Mouse (Mus musculus): ENCODE results near the gene Ercc4. TPM values are rescaled to one million over a fixed set of nuclear protein-coding genes. Genes with fewer than 3 reads are reported as not detected.
A peak's percentile ranks its signal among the peaks of the same experiment; 100 is the strongest.

The Ercc4 gene
- polyA plus RNA-seq, 1 experiment from 2014 or later = 13.6 TPM

DNA sequence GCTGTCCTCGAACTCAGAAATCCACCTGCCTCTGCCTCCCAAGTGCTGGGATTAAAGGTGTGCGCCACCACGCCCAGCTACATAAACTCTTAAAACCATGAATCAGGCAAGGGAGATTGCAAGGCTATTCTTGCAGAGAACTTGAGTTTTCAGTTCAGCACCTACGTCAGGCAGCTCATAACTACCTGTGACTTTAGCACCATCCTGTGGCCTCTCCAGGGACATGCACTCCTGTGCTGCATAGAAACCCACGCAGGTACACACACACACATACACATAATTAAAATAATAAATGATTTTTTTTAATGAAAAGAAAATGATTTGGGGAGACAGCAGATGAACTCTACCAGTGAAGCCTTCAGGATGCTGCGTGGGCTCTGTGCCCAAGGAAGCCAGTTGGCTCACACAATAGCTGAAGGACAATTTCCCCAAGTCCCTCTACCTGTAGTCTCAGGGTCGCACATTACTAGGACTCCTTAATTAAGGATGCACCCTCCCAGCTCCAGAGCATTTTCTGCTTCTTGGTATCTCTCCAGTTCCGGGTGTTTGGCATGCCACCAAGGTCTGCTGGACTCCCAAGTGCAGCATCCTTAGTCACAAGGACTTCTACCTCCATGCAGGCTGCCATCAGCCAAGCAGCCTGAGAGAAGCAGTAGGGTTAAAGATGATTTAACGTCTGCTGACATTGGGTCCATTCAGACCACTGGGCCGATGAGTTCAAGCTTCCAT, 35.4 kb downstream of the Ercc4 start:
- no peaks in the 10 kb centered on the region for H3K4me1 ChIP-seq (replicated peaks; ENCODE audit: control insufficient read depth, insufficient read depth, low read length)
- H3K27me3 ChIP-seq (ENCODE audit: control insufficient read depth, insufficient read depth, low read depth, low read length) = no peaks in the 10 kb centered on the region
- no peaks in the 10 kb centered on the region for H3K9me3 ChIP-seq (ENCODE audit: control insufficient read depth, low read length)
- no peak overlapping the region for H3K9ac ChIP-seq (ENCODE audit: low read length)
- no peak overlapping the region for H3K4me3 ChIP-seq (ENCODE audit: low read length)
- no peak for ATAC-seq (ENCODE audit: low read depth)
- H3K4me2 ChIP-seq (ENCODE audit: low read depth, low read length) = no peak overlapping the region
- 90% methylated on average over 10 of the region's 10 CpGs for WGBS
- H3K27ac ChIP-seq (ENCODE audit: low read length) = no peak overlapping the region
- H3K36me3 ChIP-seq (ENCODE audit: control insufficient read depth, insufficient read depth, low read length) = peaks cover 17% of the 10 kb centered on the region

GRCm38 (mm10) chr16:13146231-13146630, 36.7 kb downstream of the Ercc4 start:
- Histone ChIP-seq H3K36me3 (ENCODE audit: control insufficient read depth, insufficient read depth, low read length) (peaks cover 11% of the 10 kb centered on the region), H3K27ac (ENCODE audit: low read length) (no peak overlapping the region), H3K27me3 (ENCODE audit: control insufficient read depth, insufficient read depth, low read depth, low read length) (no peaks in the 10 kb centered on the region), H3K9me3 (ENCODE audit: control insufficient read depth, low read length) (no peaks in the 10 kb centered on the region), H3K4me1 (replicated peaks; ENCODE audit: control insufficient read depth, insufficient read depth, low read length) (no peaks in the 10 kb centered on the region), H3K4me2 (ENCODE audit: low read depth, low read length) (no peak overlapping the region), H3K9ac (ENCODE audit: low read length) (no peak overlapping the region), H3K4me3 (ENCODE audit: low read length) (no peak overlapping the region)
- 72% methylated on average over 4 of the region's 4 CpGs for WGBS
- ATAC-seq (ENCODE audit: low read depth) = no peak

DNA sequence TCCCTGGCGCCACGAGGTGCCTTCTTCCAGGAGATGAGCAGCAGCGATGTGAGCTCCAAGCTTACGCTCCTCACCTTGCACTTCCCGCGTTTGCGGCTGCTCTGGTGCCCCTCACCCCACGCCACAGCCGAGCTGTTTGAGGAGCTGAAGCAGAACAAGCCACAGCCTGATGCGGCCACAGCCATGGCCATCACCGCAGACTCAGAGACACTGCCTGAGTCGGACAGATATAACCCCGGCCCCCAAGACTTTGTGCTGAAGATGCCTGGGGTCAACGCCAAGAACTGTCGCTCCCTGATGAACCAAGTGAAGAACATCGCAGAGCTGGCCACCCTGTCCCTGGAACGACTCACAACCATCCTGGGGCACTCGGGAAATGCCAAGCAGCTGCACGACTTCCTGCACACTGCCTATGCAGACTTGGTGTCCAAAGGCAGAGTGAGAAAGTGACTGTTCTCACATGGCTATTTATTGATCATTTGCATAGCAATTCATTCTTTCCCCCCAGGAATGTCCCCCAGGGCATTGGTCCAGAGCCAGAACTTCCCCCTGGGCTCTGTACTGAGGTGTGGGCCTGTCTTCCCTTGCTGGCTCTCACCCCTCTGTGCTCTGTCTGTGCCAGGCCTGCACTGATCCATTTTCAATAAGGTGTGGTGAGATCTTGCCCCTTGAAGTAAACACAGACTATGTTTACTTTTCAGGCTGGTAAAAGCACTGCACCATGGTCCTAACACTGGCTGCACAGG, 38.5 kb downstream of the Ercc4 start:
- ATAC-seq (ENCODE audit: low read depth) = peak; percentile 47; the same call in 1 of the 2 replicates
- WGBS = 73% methylated on average over 19 of the region's 19 CpGs
- H3K36me3 ChIP-seq (ENCODE audit: control insufficient read depth, insufficient read depth, low read length) = peaks cover 11% of the 10 kb centered on the region

GRCm38 (mm10) chr16:13149950-13150349, 40.5 kb downstream of the Ercc4 start:
- no peak for ATAC-seq (ENCODE audit: low read depth)
- H3K4me1 ChIP-seq (replicated peaks; ENCODE audit: control insufficient read depth, insufficient read depth, low read length) = no peaks in the 10 kb centered on the region
- no peak overlapping the region for H3K4me2 ChIP-seq (ENCODE audit: low read depth, low read length)
- H3K4me3 ChIP-seq (ENCODE audit: low read length) = no peak overlapping the region
- no peak overlapping the region for H3K27ac ChIP-seq (ENCODE audit: low read length)
- H3K36me3 ChIP-seq (ENCODE audit: control insufficient read depth, insufficient read depth, low read length) = peaks cover 8% of the 10 kb centered on the region; the same call in 1 of the 2 replicates
- H3K27me3 ChIP-seq (ENCODE audit: control insufficient read depth, insufficient read depth, low read depth, low read length) = no peaks in the 10 kb centered on the region
- H3K9me3 ChIP-seq (ENCODE audit: control insufficient read depth, low read length) = no peaks in the 10 kb centered on the region
- H3K9ac ChIP-seq (ENCODE audit: low read length) = no peak overlapping the region
- WGBS = 81% methylated on average over 8 of the region's 8 CpGs

More for the DNA sequence above, 38.5 kb downstream of the Ercc4 start:
- Histone ChIP-seq H3K27ac (ENCODE audit: low read length) (no peak overlapping the region), H3K4me3 (ENCODE audit: low read length) (no peak overlapping the region), H3K4me1 (replicated peaks; ENCODE audit: control insufficient read depth, insufficient read depth, low read length) (no peaks in the 10 kb centered on the region), H3K9me3 (ENCODE audit: control insufficient read depth, low read length) (no peaks in the 10 kb centered on the region), H3K27me3 (ENCODE audit: control insufficient read depth, insufficient read depth, low read depth, low read length) (no peaks in the 10 kb centered on the region), H3K9ac (ENCODE audit: low read length) (no peak overlapping the region), H3K4me2 (ENCODE audit: low read depth, low read length) (no peak overlapping the region)

DNA sequence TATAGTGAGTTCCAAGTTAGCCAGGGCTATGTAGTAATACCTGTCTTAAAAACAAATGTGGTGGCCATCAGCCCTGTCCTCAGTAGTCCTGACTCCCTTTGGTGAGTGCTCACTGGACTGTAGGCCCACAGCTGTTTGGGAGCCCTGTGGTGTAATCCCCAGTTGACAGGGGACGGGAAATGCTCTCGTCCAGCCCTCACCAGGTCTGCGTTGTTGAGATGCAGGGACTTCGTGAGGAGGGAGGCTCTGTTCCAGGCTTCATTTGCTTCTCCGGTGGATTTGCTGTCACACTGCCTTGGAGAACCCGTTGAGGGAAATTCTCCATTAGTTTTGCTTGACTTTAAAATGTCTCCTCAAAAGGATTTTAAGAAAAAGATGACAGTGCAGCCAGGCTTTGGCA, 41.3 kb downstream of the Ercc4 start:
- H3K27ac ChIP-seq (ENCODE audit: low read length) = no peak overlapping the region
- WGBS = 84% methylated on average over 6 of the region's 6 CpGs
- H3K9me3 ChIP-seq (ENCODE audit: control insufficient read depth, low read length) = no peaks in the 10 kb centered on the region
- H3K9ac ChIP-seq (ENCODE audit: low read length) = no peak overlapping the region
- H3K4me1 ChIP-seq (replicated peaks; ENCODE audit: control insufficient read depth, insufficient read depth, low read length) = no peaks in the 10 kb centered on the region
- no peak overlapping the region for H3K4me3 ChIP-seq (ENCODE audit: low read length)
- ATAC-seq (ENCODE audit: low read depth) = no peak
- H3K36me3 ChIP-seq (ENCODE audit: control insufficient read depth, insufficient read depth, low read length) = peaks cover 8% of the 10 kb centered on the region; the same call in 1 of the 2 replicates
- no peaks in the 10 kb centered on the region for H3K27me3 ChIP-seq (ENCODE audit: control insufficient read depth, insufficient read depth, low read depth, low read length)
- no peak overlapping the region for H3K4me2 ChIP-seq (ENCODE audit: low read depth, low read length)

GRCm38 (mm10) chr16:13152475-13152874, 43.0 kb downstream of the Ercc4 start:
- H3K9me3 ChIP-seq (ENCODE audit: control insufficient read depth, low read length) = no peaks in the 10 kb centered on the region
- no peak overlapping the region for H3K9ac ChIP-seq (ENCODE audit: low read length)
- ATAC-seq (ENCODE audit: low read depth) = no peak
- no peak overlapping the region for H3K27ac ChIP-seq (ENCODE audit: low read length)
- peaks cover 8% of the 10 kb centered on the region; the same call in 1 of the 2 replicates for H3K36me3 ChIP-seq (ENCODE audit: control insufficient read depth, insufficient read depth, low read length)
- H3K4me1 ChIP-seq (replicated peaks; ENCODE audit: control insufficient read depth, insufficient read depth, low read length) = no peaks in the 10 kb centered on the region
- 79% methylated on average over 5 of the region's 5 CpGs for WGBS
- no peak overlapping the region for H3K4me3 ChIP-seq (ENCODE audit: low read length)
- no peaks in the 10 kb centered on the region for H3K27me3 ChIP-seq (ENCODE audit: control insufficient read depth, insufficient read depth, low read depth, low read length)
- no peak overlapping the region for H3K4me2 ChIP-seq (ENCODE audit: low read depth, low read length)

DNA sequence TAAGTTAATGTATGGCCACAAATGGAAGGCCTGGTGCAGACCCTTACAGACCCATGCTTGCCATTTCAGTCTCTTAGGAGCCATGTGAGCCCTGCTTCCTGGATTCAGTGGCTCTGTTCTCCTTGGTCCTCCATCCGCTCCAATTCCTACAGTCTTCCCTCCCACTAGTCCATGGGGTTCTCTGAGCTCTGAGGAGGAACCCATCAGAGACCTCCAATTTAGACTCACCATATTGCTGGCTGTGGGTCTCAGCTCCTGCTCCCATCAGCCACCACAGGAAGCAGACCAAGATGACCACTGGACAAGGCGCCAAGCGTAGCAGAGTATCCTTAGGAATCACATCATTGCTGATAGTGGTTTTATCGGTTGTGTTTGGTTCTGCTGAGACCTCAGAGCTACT, 43.7 kb downstream of the Ercc4 start:
- H3K9me3 ChIP-seq (ENCODE audit: control insufficient read depth, low read length) = no peaks in the 10 kb centered on the region
- 87% methylated on average over 4 of the region's 4 CpGs for WGBS

GRCm38 (mm10) chr16:13154352-13154751, 44.9 kb downstream of the Ercc4 start:
- H3K9ac ChIP-seq (ENCODE audit: low read length) = no peak overlapping the region
- no peak for ATAC-seq (ENCODE audit: low read depth)
- peaks cover 3% of the 10 kb centered on the region; the same call in 1 of the 2 replicates for H3K4me1 ChIP-seq (replicated peaks; ENCODE audit: control insufficient read depth, insufficient read depth, low read length)
- H3K4me3 ChIP-seq (ENCODE audit: low read length) = no peak overlapping the region
- no peaks in the 10 kb centered on the region for H3K27me3 ChIP-seq (ENCODE audit: control insufficient read depth, insufficient read depth, low read depth, low read length)
- no peak overlapping the region for H3K4me2 ChIP-seq (ENCODE audit: low read depth, low read length)
- no peaks in the 10 kb centered on the region for H3K9me3 ChIP-seq (ENCODE audit: control insufficient read depth, low read length)
- peaks cover 2% of the 10 kb centered on the region; the same call in 1 of the 2 replicates for H3K36me3 ChIP-seq (ENCODE audit: control insufficient read depth, insufficient read depth, low read length)
- no peak overlapping the region for H3K27ac ChIP-seq (ENCODE audit: low read length)

More for the DNA sequence above, 43.7 kb downstream of the Ercc4 start:
- Histone ChIP-seq H3K4me3 (ENCODE audit: low read length) (no peak overlapping the region), H3K27ac (ENCODE audit: low read length) (no peak overlapping the region), H3K4me1 (replicated peaks; ENCODE audit: control insufficient read depth, insufficient read depth, low read length) (no peaks in the 10 kb centered on the region), H3K36me3 (ENCODE audit: control insufficient read depth, insufficient read depth, low read length) (peaks cover 5% of the 10 kb centered on the region; the same call in 1 of the 2 replicates), H3K9ac (ENCODE audit: low read length) (no peak overlapping the region), H3K27me3 (ENCODE audit: control insufficient read depth, insufficient read depth, low read depth, low read length) (no peaks in the 10 kb centered on the region), H3K4me2 (ENCODE audit: low read depth, low read length) (no peak overlapping the region)
- ATAC-seq (ENCODE audit: low read depth) = no peak

DNA sequence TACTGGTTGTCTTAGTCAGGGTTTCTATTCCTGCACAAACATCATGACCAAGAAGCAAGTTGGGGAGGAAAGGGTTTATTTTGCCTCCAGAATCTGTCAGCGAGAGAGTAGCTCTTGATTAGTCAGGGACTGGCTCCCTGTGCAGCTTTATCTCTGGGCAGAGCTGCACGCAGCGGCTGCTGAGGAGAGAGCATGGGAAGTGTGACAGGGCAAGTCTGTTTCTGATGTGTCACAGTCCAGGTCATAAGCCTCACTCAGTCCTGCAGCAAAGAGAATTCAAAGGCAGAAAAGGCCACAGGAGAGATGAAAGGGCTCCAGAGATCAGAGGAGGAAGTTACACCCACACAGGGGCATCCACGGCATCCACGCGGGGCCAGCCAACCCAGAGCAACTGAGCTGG, 47.8 kb downstream of the Ercc4 start:
- H3K36me3 ChIP-seq (ENCODE audit: control insufficient read depth, insufficient read depth, low read length) = no peaks in the 10 kb centered on the region
- WGBS = 26% methylated on average over 6 of the region's 6 CpGs
- no peaks in the 10 kb centered on the region for H3K9me3 ChIP-seq (ENCODE audit: control insufficient read depth, low read length)
- peaks cover 7% of the 10 kb centered on the region; the same call in 1 of the 2 replicates for H3K4me1 ChIP-seq (replicated peaks; ENCODE audit: control insufficient read depth, insufficient read depth, low read length)
- H3K27ac ChIP-seq (ENCODE audit: low read length) = no peak overlapping the region
- H3K4me2 ChIP-seq (ENCODE audit: low read depth, low read length) = no peak overlapping the region
- no peak for ATAC-seq (ENCODE audit: low read depth)
- H3K27me3 ChIP-seq (ENCODE audit: control insufficient read depth, insufficient read depth, low read depth, low read length) = no peaks in the 10 kb centered on the region
- no peak overlapping the region for H3K4me3 ChIP-seq (ENCODE audit: low read length)
- no peak overlapping the region for H3K9ac ChIP-seq (ENCODE audit: low read length)

Data from lung, embryonic 16.5 days (tissue).